Mouse (Mus musculus) mature B cell (primary cell): ENCODE data around the gene Gm45711.
"Not testable (repeated sequence)": the region's sequence is repeated elsewhere in the genome, so short reads cannot be mapped to it uniquely, and the experiment has no call there.

Experiments
- in situ Hi-C: fragments of 300-500 bp; cut with MboI; formaldehyde crosslinking; loops from 2 replicates; pipeline ENCODE4 v1.14.3; 2019

Gene Gm45711

DNA sequence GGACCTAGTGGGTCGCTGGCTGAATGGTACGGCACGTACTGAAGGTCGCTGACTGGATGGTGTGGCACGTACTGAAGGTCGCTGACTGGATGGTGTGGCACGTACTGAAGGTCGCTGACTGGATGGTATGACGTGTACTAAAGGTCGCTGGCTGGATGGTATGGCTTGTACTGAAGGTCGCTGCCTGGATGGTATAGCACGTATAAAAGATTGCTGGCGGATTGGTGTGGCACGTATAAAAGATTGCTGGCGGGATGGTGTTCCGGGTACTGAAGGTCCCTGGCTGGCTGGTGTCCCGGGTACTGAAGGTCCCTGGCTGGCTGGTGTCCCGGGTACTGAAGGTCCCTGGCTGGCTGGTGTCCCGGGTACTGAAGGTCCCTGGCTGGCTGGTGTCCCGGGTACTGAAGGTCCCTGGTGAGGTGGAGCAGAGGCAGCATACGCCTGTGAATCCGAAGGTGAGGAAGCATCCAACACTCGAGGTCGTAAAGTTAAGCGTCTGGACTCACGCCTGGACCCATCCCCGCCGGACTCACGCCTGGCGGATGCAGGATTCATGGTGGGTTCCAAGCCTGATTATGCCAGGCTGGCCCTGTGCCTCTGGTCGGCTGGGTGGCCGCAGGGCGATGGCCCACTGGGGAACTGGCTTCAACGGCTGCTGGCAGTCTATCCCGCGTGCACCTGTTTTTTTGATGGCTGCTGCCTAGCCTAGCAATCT lies at the start of gene Gm45711, which contains the start of gene Cmtm1:
Gene Gm45711 (minus strand): TSS at position 641 of the 715 bp plus-strand sequence.
Gene Cmtm1 (minus strand): TSS at position 705 of the 715 bp plus-strand sequence.
- in situ Hi-C loops = not testable (repeated sequence)

DNA sequence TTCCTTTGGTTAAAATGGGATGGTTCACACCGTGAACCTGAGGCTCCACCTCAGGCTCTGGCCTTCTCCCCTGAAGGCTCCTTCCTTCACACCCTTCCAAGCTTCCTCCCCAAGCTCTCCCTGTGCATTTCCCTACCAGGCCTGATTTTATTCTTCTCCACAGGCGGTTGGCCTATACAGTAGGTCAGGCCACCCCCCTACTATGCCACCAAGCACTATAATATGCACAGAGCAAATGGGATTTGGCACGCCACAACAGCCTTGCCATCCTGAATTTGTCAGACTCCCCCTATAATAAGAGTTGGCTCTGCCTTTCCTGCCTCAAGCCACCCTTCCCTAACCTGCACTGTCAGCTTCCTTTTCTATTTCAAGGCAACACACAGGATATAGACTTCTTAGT lies 48.8 kb upstream of the Gm45711 start:
- in situ Hi-C loops = no loop called here

DNA sequence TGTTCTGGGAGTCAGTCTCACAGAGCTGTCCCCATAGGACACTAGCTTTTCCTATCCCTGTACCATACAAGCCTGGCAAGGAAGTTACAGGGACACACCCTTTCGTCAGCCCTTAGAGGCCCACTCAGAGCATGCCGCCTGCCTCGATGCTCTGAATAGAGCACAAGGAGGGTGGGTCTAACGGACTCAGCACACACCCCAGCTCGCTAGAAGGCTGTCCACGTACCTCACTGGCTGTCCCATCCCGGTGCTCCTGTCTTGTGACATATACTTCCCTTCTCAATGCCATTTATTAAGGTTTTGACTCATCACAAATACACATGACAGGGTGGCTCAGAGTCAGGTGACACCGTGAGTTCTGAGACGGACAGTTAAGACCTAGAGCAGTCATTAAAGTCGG lies 44.6 kb upstream of the Gm45711 start:
- in situ Hi-C loops = no loop called here

DNA sequence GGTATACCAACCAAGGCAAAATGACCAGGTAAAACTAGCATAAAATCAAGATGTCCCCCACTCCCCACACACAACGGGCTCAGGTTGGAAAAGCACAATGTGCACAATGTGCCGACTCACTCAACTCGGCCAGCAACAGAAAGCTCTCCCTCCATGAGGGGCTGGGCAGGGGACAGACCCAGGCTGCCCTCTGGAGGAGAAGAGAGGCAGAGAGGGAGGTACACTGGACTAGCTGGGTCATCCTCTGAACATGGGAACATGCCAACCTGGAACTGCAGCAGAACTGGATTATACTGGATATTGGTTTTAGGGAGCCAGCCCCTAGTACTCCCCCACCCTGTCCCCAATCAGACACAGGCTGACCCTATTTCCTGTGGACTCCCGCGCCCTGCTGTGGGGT lies 43.3 kb upstream of the Gm45711 start:
- in situ Hi-C loops = no loop called here

DNA sequence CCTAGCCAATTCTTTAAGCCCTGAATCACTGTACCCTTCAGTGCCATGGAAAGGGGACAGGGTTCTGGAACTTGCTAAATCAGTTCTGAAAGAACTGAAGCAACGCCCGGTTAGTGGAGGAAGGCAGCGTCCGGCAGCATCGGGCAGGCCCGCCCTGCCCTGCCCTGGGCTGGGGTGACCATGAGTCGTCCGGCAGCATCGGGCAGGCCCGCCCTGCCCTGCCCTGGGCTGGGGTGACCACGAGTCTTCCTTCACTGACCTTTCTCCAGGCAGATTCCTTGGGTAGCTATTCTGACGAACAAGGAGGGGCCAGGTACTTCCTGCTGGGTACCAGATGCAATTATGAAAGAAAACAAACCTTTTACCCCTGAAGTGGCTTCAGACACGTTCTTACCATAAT lies 40.2 kb upstream of the Gm45711 start:
- in situ Hi-C loops = no loop called here

DNA sequence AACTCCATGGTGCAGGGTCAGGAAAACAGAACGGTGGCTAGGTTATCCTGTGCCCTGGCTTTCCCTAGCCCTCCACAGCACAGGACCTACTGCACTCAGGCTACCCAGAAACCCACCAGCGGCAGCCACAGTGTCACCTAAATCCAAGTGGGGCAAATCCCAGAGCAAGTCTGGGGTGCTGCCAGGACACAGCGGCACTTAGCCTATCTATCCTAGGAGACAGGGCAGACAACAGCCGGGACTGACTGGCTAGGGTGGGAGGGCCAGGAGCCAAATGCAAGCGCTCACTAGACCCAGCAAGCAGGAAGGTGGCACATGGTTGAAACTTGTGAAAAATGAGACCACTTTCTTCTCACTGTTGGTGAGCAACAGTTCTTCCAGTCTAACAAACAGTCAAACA lies 39.1 kb upstream of the Gm45711 start:
- in situ Hi-C loops = loop anchor here (10.0 kb wide), 1 partner anchor 226 kb away; no protein-coding TSS in a partner anchor

DNA sequence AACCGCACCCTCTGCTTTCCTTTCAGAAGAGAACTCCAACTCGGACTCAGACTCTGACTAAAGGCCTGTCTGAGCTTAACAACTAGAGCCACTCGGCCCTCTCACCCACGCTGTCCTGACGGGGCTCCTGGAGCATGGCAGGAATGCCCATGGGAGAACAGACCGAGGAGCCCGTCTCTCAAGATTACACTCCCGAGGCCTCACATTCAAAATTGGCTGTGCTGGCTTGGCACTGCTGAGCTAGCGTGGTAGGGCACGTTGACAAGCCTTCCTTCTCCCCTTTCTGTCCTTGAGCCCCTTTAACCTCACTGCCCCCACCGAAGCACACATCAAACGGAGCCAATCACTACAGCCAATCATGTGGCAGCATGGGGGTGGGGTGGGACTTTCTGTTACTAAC lies 36.8 kb upstream of the Gm45711 start:
- in situ Hi-C loops = loop anchor here (10.0 kb wide), 1 partner anchor 228 kb away; no protein-coding TSS in a partner anchor

DNA sequence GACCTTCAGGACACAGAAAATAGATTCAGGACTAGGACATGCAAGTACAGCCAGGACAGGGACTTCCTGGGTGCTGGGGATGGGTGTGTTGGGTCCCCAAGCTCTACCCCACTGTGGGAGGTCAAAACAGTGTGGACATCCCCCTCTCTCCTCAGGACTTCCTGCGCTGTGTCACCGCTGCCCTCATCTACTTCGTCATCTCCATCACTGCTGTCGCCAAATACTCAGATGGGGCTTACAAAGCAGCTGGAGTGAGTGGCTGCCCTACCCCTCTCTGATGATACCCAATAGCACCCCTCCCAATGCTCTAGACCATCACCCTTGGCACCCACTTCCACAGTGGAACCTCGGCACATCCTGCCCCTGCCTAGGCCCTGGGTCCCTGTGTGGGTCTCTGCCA lies 34.7 kb upstream of the Gm45711 start:
- in situ Hi-C loops = loop anchor here (5.0 to 10.0 kb wide), 2 partner anchors 98 to 230 kb away; partner anchors contain the start of gene Dync1li2

DNA sequence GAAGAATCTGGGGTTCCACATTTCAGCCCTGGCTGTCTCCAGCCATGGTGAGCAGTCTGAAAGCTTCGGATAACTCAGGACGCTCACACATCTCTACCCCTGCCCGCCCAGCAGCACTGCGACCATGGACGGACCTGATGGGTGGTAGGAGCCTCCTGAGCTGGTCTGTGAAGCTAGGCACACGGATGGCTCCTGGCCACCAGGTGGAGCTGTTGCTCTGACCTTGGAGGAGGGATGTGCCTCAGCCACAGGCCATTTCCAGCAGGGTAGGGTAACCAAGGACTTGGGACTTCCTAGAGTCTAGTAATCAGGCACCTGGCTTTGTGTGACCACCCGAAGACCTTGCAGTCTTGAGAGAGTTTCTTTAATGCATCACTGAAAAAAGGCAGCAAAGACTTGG lies 34.1 kb upstream of the Gm45711 start:
- in situ Hi-C loops = loop anchor here (5.0 to 10.0 kb wide), 2 partner anchors 98 to 231 kb away; partner anchors contain the start of gene Dync1li2

DNA sequence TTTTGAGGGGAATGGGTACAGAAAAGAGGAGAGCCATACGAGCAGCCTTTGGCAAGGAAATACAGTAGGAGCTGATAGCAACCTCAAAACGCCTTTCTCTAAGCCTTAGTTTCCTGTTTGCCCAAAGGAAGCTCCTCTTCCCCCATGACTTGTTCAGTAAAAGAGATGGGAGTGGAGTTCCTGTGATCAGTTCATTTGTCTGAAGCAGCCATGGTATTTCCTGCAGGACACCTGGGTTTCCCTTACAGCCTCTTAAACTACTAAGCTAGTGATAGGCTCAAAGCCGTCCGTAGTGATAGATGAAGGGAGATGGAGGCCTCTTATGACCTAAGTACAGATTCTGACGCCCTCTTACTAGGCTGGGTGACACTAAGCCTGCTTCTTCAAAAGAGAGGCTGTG lies 32.5 kb upstream of the Gm45711 start:
- in situ Hi-C loops = loop anchor here (5.0 to 10.0 kb wide), 2 partner anchors 100 to 232 kb away; partner anchors contain the start of gene Dync1li2

DNA sequence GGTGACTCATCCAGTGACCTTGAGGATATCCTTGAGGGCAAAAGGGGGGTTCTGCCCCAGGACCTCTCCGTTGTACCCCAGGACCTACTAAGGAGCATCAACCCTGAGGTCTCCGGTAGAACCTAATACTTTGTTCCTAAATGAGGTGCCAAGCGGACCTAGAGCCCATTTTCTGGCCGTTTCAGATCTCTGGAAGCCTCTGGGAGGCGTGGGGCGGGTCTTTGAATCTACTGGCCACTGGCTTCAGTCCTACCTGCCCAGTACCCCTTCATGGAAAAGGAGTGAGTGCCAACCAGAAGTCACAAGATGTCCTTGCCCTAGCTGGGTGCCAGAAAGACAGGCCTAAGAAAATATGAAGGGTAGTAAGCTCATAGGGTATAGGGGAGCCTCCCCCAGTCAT lies 31.8 kb upstream of the Gm45711 start:
- in situ Hi-C loops = loop anchor here (5.0 to 10.0 kb wide), 2 partner anchors 101 to 233 kb away; partner anchors contain the start of gene Dync1li2

DNA sequence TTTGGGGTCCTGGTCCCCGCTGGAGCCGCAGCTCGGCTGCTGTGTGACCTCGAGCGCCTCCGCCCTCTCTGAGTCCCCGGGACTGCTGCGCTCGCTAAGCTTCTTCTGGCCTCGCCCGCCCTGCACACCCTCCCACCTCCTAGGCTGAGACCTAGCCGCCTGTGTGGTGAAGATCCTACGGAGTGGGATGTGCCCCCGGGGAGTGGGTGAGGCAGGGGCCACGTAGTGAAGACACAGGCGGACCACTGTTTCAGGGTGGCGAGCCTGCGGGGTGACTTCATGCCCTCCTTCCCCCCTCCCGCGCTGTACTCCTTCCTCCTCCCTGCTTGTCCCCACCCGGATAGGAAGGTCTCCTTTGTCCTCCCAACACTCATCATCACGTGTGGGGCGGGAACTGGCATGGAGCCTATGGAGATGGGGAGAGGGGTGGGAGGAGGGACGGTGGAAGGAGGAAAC lies 31.3 kb upstream of the Gm45711 start:
- in situ Hi-C loops = loop anchor here (5.0 to 10.0 kb wide), 2 partner anchors 101 to 234 kb away; partner anchors contain the start of gene Dync1li2

DNA sequence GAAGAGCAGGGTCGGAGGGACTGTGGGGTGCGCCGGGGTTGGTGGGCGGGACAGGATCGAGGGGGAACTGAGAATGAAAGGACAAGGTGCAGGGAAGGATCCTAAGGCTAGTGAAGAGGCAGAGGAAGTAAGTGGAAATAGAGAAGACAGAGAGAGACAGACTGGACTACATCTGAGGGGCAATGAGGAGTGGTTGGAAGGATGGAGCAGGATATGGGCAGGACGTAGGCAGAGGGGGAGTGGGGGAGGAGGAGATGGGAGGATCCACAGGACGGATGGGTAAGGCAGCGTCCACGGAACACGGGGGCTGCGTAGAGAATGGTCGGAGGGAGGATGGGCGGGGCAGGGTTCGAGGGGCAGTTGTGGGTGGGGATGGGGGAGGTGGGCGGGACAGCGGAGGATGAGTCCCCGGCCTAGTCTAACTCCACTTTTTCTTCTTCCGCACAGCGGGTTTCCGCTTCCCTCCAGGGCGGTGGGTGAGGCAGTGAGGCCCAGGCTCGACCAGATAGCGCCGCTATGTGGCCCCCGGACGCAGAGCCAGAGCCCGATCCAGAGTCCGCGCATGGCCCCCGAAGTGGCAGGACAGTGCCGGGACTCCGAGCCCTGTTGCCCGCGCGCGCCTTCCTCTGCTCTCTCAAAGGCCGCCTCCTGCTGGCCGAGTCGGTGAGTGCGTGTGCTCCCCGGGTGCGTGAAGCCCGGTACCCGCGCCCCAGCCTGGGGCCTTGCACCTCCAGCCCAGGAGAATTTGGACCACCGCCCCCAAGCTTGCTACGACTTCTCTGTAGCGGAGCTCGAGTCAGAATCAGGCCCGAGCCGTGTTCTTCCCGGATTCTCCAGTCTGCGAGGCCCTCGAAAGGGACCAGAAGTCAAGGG lies 30.6 kb upstream of the Gm45711 start:
- in situ Hi-C loops = loop anchor here (5.0 to 10.0 kb wide), 2 partner anchors 102 to 234 kb away; partner anchors contain the start of gene Dync1li2

DNA sequence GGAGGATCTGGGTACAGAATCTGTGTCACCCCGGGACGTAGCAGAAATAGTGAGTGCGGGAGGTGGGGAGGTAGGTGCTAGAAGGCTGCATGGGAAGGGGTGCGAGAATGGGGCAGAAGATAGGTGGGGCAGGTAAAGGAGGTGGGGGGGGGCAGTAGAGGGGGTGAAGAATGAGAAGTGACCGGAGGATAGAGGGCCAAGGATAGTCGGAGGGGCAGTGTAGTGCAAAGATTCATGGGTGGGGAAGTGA lies 30.0 kb upstream of the Gm45711 start:
- in situ Hi-C loops = loop anchor here (5.0 to 10.0 kb wide), 2 partner anchors 102 to 235 kb away; partner anchors contain the start of gene Dync1li2

DNA sequence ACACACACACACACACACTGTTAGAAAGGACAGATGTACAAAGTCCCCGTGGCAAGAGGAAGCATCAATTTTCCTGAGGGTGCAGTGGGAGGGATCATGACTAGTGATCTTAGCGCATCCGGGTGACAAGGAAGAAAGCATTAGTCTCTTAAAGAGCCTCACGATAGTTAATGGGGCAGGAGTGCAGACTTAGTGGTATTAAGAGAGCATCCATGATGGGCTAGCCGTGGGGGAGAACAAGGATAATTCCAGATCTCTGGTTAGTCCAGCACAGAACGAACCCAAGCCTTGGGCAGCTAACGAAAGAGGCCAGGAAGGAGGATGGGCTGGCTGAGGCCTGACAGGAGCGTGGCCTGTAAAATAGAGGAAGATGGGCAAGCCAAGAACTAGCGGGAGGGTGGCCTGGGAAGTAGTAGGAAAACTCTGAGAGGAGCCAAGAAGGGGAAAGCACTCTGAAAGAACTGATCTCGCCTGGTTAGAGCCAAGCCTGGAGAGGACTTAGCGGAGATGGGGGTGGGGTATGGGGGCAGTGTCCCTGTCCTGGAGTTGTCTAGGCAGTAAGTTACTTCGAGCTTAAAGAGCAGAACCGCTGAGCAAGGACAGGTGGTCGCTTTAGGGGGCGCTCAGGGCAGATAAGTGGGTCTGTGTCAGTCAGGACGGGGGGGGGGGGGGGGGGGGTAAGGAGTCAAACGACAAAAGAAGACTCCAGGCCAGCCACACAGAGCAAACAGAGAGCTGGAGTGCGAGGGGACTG lies 29.5 kb upstream of the Gm45711 start, which contains the start of gene Cmtm3:
Gene Cmtm3 (plus strand): TSS at position 182 of the 754 bp plus-strand sequence.
- in situ Hi-C loops = no loop called here

DNA sequence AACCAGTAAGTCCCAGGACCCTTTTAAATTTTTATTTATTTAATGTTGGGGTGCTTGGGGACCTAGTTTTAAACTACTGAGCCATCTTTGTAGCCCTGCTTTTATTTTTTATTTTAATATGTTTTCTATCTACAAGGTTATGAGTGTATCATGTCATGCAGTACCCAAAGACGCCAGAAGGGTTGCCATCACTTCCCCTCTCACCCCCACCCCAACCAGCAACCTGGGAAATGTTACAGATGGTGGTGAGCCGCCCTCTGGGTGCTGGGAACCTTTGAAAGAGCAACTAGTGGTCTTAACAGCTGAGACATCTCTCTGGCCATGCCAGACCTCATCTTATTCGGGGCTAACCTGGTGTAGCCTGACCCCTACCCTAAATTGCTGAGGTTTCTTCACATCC lies 28.0 kb upstream of the Gm45711 start:
- in situ Hi-C loops = no loop called here

DNA sequence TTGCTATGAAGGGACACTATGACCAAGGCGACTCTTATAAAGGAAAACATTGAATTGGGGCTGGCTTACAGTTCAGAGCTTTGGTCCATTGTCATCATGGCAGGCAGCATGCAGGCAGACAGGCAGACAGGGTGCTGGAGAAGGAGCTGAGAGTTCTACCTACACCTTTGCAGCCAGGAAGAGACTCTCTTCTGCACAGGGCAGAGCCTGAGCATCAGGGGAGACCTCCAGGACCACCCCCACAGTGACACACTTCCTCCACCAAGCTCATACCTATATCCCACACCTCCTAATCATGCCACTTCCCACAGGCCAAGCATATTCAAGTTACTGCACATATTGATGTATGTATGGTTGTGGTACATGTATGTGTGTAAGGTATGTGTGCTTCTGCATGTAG lies 26.9 kb upstream of the Gm45711 start:
- in situ Hi-C loops = no loop called here

DNA sequence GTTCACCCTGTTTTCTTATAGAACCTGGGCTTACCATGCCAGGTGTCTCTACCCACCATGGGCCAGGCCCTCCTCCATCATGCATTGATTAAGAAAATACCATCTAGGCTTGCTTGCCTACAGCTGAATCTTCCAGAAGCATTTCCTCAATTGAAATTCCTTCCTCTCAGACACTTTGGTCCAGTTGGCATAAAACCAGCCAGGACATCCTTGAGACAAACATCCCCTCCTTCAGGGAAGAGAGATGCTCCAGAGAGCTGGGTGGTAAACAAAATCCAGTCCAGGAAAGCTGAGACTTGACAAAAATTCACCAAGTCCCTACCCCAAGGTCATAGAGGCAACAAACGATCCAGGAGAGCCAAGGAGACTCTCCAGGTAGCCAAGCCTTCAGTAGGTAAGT lies 24.3 kb upstream of the Gm45711 start:
- in situ Hi-C loops = no loop called here

DNA sequence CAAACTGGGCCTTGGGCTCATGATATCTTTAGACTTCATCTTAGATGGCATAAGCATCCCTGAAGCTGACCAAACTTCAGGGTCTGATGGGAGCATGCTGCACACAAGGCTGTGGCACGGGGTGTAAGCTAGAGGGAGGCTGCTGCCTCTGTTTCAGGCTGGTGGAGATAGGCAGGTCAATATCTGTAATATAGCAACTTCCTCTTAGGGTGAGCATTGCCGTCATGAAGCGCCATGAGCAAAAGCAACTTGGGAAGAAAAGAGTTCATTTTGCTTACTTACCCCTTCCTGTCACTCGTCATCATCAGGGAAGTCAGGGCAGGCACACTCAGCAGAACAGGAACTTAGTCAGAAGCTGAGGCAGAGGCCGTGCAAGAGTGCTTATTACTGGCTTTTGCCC lies 23.9 kb upstream of the Gm45711 start:
- in situ Hi-C loops = no loop called here

DNA sequence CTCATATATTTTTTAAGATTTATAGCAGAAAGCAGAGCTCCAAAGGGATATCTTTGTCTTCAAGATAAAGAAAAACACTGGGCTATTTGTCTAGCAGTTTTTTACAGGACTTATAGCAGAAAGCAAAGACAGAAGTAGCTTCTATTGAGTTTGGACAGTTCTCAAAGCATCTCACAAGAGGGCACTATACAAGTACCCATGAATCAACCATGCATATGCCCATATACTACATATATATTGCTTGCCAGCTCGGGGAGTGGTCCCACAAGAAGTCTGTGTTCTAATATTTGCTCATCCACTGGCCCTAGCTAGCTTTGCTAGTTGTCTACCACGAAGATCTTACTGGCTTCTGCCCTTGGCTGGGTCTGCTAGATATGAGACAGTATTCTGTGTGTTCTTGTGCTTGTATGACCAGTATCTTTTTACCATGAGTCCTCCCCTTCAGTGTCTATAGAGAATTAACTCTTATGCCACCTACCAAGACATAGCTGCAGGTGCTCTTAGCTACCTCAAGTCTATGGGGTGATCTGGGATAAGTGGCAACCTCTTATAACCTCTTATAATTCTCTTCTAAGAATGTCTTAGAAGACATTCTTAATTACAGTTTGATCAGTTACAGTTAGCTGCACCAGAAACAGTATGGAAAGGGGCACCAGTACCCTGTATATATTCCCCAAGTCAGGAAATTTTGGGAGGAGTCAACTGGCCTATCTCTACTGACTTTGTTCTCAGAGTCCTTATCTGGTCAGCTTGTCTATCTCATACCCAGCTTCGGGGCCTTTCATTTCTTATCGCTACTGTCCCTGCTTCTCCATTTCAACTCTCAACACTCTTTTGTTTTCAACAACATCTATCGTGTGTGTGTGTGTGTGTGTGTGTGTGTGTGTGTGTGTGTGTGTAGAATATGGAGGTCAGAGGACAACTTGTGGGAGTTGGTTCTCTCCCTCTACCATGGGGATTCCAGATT lies 23.1 kb upstream of the Gm45711 start:
- in situ Hi-C loops = no loop called here
